Mouse (Mus musculus): ENCODE results near the gene Hoxa3. TPM values are rescaled to one million over a fixed set of nuclear protein-coding genes. Genes with fewer than 3 reads are reported as not detected.

Gene Hoxa3
- polyA plus RNA-seq, 1 experiment from 2014 or later, result 0.66 TPM

DNA sequence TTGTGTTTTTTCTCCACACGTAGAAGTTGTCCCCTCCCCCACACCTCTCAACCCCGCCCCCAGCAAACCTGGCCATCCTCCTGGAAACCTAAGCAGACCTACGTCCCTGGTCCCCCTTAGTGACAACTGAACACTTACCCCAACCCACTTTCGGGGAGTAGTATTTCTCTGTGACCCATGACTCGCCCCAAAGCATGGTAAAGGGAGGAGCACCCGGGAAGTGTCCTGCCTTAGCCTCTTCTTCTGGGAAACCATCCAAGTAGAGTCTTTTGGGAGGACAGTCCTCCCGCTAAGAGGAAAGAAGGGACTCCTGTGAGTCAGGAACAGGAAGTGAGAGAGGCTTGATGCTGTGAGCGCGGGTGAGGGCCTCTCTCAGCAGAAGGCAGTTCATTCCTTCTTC, 53.2 kb downstream of the Hoxa3 start:
- Histone ChIP-seq H3K4me3 (peak overlapping the region; percentile 78), H3K27me3 (replicated peaks; ENCODE audit: low read depth, poor library complexity, severe bottlenecking) (peaks cover 100% of the 10 kb centered on the region), H3K9me3 (no peaks in the 10 kb centered on the region), H3K4me1 (peaks cover 30% of the 10 kb centered on the region), H3K36me3 (replicated peaks) (no peaks in the 10 kb centered on the region), H3K27ac (replicated peaks) (peak overlapping the region; percentile 75)
- 1% methylated on average over 9 of the region's 9 CpGs for WGBS
- DNase-seq (ENCODE audit: low spot score), result peak; percentile 28

DNA sequence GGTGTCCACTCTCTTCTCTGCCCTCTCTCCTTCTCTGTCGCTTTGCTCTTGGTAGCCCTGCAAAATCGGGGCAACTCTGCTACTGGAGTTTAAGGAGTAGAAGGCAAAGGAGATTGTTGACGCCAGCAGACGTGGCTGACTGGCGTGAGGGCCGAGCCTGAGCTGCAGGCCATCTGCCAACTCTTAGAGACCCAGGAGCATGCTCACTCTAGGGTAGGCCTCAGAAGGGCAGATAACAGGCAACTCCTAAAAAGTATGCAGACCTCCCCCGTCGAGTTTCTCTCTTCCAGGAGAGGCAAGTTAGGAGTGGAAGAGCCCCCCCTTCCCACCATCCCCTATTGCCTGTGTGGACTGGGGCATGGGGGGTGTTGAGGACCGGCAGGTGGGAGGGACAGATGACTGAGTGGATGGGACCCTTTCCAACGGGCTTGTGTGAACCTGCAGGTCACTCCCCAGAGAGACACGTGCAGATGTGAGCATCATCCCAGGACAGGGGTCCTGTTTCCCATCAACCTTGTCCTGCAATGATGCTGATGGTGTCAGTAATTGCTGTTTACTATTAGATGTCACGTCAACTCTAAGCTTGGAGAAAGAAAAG, 53.9 kb downstream of the Hoxa3 start:
- H3K9me3 ChIP-seq, result no peaks in the 10 kb centered on the region
- peak overlapping the region; percentile 78 for H3K27ac ChIP-seq (replicated peaks)
- DNase-seq (ENCODE audit: low spot score), result peak; percentile 45
- H3K27me3 ChIP-seq (replicated peaks; ENCODE audit: low read depth, poor library complexity, severe bottlenecking), result peaks cover 100% of the 10 kb centered on the region
- H3K4me3 ChIP-seq, result peak overlapping the region; percentile 78
- 1% methylated on average over 12 of the region's 12 CpGs for WGBS
- H3K36me3 ChIP-seq (replicated peaks), result no peaks in the 10 kb centered on the region
- H3K4me1 ChIP-seq, result peaks cover 30% of the 10 kb centered on the region

DNA sequence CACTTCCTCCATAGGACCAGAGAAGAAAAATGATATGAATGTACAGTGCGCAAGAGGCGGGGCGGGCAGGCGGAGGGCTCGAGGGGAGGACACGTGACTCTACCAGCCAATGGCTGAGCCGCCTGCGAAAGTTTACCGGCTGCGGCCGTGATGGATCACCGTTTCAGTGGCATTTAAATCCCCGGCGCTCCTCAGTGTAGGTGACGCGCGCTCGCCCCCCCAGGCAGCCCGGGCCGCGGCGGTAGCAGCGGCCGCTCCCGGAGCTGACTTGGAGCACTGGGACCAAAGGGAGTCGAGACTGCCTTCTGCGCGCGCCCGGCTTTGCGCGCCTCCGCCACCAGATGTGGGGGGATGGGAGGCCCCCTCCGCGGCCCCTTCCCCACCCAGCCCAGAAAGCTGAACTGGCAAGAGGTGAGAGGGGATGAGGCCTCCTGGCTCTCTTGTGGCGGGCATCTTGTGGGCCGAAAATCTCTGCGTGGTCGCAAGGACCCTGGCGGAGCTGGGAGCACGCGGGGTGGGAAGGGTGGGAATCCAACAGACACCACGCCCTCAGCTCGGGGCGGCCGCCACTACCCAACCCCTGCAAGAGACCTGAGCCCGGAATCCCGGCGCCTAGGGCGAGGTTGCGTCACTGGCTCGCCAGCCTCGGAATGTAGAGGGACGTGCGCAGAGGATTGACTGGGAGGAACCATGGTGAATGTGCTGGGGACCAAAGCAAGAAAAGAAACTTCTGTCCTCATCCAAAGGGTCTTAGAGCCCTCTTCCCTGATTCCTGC, 54.7 kb downstream of the Hoxa3 start, which contains the start of gene Hoxa1:
Gene Hoxa1 (minus strand): TSS at position 42 of the 776 bp plus-strand sequence.
- Histone ChIP-seq H3K4me1 (peaks cover 30% of the 10 kb centered on the region), H3K27ac (replicated peaks) (peak within 1 kb of the TSS; percentile 78), H3K27me3 (replicated peaks; ENCODE audit: low read depth, poor library complexity, severe bottlenecking) (peaks cover 100% of the 10 kb centered on the region), H3K36me3 (replicated peaks) (no peaks in the 10 kb centered on the region), H3K4me3 (peak within 1 kb of the TSS; percentile 78), H3K9me3 (no peaks in the 10 kb centered on the region)
- WGBS, result under 1% methylated on average over 55 of the region's 55 CpGs
- peak; percentile 89 for DNase-seq (ENCODE audit: low spot score)

DNA sequence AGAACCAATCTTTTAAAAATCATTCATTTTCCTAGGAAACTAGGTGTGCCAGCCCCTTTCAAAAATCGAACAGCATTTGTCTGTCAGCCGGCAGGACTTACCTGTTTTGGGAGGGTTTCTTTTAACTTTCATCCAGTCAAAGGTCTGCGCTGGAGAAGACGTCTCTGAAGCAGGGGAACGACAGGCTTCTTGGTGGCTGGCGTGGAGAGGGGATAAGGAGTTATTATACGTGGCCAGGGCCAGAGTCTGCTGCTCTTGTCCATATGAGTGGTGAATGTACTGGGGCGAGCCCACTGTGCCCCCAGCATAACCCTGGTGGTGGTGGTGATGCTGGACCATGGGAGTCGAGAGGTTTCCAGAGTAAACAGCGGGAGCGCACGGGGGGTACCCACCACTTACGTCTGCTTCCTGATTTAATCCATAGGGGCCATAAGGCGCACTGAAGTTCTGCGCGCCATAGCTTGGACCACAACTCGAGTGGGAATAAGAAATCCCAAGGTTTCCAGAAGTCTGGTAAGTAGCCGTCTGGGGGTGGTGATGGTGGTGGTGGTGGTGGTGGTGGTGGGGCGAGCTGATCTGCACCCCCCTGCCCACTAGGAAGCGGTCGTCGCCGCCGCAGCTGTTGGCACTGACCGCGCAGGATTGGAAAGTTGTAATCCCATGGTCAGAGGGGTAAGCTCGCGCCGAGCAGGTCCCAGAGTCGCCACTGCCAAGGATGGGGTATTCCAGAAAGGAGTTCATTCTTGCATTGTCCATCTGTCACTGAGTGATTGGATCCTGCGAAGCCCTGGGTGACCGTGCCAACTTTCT, 55.5 kb downstream of the Hoxa3 start:
- no peaks in the 10 kb centered on the region for H3K9me3 ChIP-seq
- H3K4me1 ChIP-seq, result peaks cover 30% of the 10 kb centered on the region
- H3K4me3 ChIP-seq, result peak overlapping the region; percentile 78
- WGBS, result under 1% methylated on average over 32 of the region's 32 CpGs
- H3K36me3 ChIP-seq (replicated peaks), result no peaks in the 10 kb centered on the region
- H3K27ac ChIP-seq (replicated peaks), result no peak overlapping the region
- DNase-seq (ENCODE audit: low spot score), result peak; percentile 41
- H3K27me3 ChIP-seq (replicated peaks; ENCODE audit: low read depth, poor library complexity, severe bottlenecking), result peaks cover 100% of the 10 kb centered on the region

DNA sequence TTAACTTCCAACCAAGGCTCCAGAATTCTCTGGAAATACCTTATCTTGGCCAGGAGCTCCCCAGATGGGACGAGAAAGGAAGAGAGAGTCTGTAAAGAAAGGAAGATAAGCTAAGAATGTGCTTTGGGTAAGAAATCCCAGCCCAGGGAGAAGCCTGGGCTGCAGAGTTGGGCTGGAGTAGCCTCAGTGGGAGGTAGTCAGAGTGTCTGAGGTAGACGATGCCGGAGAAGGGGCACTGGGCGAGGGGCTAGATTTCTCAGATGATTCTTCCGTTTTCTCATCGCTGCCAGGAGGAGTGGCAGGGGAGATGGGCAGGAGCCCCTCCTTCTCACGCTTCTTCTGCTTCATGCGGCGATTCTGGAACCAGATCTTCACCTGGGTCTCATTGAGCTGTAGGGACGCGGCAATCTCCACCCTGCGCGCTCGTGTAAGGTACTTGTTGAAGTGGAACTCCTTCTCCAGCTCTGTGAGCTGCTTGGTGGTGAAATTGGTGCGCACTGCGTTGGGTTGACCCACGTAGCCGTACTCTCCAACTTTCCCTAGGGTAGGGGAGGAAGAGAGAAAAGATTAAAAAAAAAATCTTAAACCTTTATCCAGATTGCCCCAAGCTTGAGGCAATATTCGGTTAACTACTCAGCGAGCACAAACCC, 56.5 kb downstream of the Hoxa3 start:
- H3K36me3 ChIP-seq (replicated peaks), result no peaks in the 10 kb centered on the region
- no peak overlapping the region for H3K27ac ChIP-seq (replicated peaks)
- no peaks in the 10 kb centered on the region for H3K9me3 ChIP-seq
- under 1% methylated on average over 20 of the region's 20 CpGs for WGBS
- H3K4me3 ChIP-seq, result 0 out of 2 replicates have a peak overlapping the region, but pooled peaks have one; percentile 5
- DNase-seq (ENCODE audit: low spot score), result peak; percentile 38
- peaks cover 30% of the 10 kb centered on the region for H3K4me1 ChIP-seq
- peaks cover 100% of the 10 kb centered on the region for H3K27me3 ChIP-seq (replicated peaks; ENCODE audit: low read depth, poor library complexity, severe bottlenecking)

DNA sequence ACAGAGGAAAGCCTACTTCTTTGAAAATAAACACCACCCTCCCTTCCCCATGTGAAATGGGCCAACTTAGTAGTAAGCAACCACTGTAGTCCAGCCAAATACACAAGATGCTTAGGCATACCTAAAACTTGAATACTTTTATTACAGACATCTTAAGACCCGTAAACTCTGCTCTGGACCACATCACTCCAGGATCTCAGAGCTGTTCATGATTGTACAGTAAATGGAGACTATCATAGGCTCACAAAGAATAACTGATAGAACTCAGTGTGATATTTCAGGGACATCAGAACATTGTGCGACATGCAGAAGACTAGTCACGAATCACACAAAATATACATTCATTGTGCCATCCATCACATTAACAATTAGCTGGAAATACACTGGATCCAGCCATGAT, 57.7 kb downstream of the Hoxa3 start:
- Histone ChIP-seq H3K9me3 (no peaks in the 10 kb centered on the region), H3K4me3 (no peak overlapping the region), H3K27me3 (replicated peaks; ENCODE audit: low read depth, poor library complexity, severe bottlenecking) (peaks cover 100% of the 10 kb centered on the region), H3K4me1 (peaks cover 31% of the 10 kb centered on the region), H3K36me3 (replicated peaks) (no peaks in the 10 kb centered on the region), H3K27ac (replicated peaks) (no peak overlapping the region)
- WGBS, result 38% methylated on average over 3 of the region's 3 CpGs
- DNase-seq (ENCODE audit: low spot score), result no peak

DNA sequence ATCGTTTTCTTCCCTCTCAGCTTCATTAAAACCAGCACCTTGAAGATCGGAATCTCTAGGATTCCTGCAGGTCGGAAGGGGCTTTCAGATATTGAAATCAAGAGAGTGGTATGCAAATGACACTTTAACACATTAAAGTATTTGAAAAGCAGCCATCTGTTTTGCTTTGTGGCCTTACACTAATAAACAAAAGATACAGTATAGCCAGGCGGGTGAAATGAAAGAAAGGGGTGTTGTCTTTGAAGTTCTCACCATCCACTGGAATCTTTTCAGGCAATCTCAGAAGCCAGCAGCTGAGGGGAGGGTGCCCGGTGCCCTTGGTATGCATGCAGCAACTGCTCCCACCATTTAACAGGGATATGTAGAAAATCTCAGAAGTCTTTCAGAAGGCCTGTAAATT, 59.1 kb downstream of the Hoxa3 start:
- WGBS, result 4% methylated on average over 5 of the region's 5 CpGs
- peak; percentile 14 for DNase-seq (ENCODE audit: low spot score)
- no peak overlapping the region for H3K27ac ChIP-seq (replicated peaks)
- peaks cover 100% of the 10 kb centered on the region for H3K27me3 ChIP-seq (replicated peaks; ENCODE audit: low read depth, poor library complexity, severe bottlenecking)
- H3K4me3 ChIP-seq, result no peak overlapping the region
- no peaks in the 10 kb centered on the region for H3K36me3 ChIP-seq (replicated peaks)
- peaks cover 19% of the 10 kb centered on the region for H3K4me1 ChIP-seq
- no peaks in the 10 kb centered on the region for H3K9me3 ChIP-seq

DNA sequence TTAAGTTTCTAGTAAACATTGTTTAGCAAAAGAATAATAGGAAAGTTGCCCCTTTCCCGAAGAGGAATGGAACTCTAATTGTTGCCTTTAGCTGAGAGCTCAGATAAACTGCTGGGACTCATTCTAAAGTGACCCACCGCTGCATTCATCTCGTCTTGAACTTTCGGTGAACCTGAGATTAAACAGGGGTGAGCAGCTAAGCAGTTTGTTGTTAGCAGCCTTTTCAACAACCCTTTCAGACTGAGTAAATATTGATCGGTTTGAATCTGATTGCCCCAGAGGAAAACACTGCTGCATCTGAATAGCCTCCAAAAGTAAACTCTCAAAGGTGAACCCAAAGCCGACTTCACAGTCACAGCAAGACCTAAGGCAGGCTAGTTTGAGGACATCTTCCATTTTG, 59.9 kb downstream of the Hoxa3 start:
- Histone ChIP-seq H3K36me3 (replicated peaks) (no peaks in the 10 kb centered on the region), H3K4me1 (peaks cover 11% of the 10 kb centered on the region), H3K27me3 (replicated peaks; ENCODE audit: low read depth, poor library complexity, severe bottlenecking) (peaks cover 100% of the 10 kb centered on the region), H3K27ac (replicated peaks) (no peak overlapping the region), H3K4me3 (no peak overlapping the region), H3K9me3 (no peaks in the 10 kb centered on the region)
- under 1% methylated on average over 6 of the region's 6 CpGs for whole genome bisulfite sequencing
- DNase-seq (ENCODE audit: low spot score), result peak; percentile 27

DNA sequence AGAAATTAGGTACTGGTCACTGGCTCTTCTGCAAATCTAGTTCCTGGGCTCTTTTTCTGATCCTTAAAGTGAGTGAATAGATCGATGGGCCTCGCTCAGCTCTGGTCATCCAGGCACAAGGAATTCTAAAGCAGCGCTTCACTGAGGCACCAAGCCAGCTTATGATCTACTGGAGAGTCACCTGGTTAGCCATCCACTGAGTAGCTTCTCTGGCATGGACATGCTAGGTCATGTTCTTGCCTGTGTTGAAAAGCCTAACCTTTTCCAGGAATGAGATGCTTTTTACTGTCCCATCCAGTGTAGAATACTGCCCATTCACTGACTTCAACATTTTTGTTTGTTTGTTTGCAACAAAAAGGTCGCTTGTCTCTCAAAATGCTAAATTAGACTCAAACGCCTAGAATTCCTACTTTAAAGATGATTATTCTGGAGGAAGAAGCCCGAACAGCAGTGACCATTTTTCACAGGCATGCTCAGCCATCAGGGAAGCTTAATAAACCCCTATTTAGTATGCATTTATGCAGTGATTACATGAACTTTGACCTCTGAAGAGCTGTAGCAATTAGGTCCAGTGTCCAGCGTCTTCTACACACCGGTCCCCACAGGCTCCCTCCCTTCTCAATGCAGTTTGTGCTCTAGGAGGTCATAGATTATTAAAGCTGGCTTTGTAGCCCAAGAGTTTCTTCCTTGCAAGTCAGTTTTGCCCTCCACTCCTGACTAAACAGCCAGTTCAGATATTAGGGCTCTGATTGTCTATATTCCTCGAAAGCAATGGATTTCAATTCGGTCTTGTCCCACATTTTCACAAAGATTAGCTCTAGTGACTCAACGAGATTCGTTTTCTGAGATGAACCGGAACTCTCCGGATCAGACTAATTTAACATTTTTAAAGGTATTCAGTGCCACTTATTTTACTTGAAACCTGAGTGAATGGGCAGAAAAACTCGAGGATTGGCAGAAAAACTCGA, 60.6 kb downstream of the Hoxa3 start:
- Histone ChIP-seq H3K4me1 (peaks cover 5% of the 10 kb centered on the region; the same call in 1 of the 2 replicates), H3K9me3 (no peaks in the 10 kb centered on the region), H3K27ac (replicated peaks) (no peak overlapping the region), H3K4me3 (no peak overlapping the region), H3K36me3 (replicated peaks) (no peaks in the 10 kb centered on the region), H3K27me3 (replicated peaks; ENCODE audit: low read depth, poor library complexity, severe bottlenecking) (peaks cover 100% of the 10 kb centered on the region)
- peak; percentile 18 for DNase-seq (ENCODE audit: low spot score)
- WGBS, result 2% methylated on average over 16 of the region's 16 CpGs

DNA sequence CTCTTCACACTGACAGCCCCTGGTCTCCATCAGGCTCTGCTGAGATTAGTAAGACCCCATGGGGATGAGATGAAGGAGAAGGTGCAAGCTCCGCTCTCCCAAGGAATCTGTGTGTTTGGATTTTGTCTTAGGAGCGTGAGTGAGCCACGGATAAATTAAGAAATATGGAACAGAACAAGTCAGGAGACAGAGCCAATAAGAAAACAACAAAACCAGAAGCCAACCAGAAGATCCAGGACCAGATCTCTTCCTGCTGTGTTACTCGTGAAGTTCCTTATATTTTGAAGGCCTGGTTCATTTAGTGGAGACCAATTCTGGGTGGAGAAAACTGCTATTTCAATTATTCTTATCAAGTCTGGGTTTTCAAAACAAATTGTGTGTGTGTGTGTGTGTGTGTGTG, 61.6 kb downstream of the Hoxa3 start:
- no peak overlapping the region for H3K4me3 ChIP-seq
- WGBS, result 7% methylated on average over 4 of the region's 4 CpGs
- peak; percentile 14 for DNase-seq (ENCODE audit: low spot score)
- H3K9me3 ChIP-seq, result no peaks in the 10 kb centered on the region
- H3K4me1 ChIP-seq, result peaks cover 5% of the 10 kb centered on the region; the same call in 1 of the 2 replicates
- H3K27me3 ChIP-seq (replicated peaks; ENCODE audit: low read depth, poor library complexity, severe bottlenecking), result peaks cover 100% of the 10 kb centered on the region
- no peak overlapping the region for H3K27ac ChIP-seq (replicated peaks)
- H3K36me3 ChIP-seq (replicated peaks), result no peaks in the 10 kb centered on the region

DNA sequence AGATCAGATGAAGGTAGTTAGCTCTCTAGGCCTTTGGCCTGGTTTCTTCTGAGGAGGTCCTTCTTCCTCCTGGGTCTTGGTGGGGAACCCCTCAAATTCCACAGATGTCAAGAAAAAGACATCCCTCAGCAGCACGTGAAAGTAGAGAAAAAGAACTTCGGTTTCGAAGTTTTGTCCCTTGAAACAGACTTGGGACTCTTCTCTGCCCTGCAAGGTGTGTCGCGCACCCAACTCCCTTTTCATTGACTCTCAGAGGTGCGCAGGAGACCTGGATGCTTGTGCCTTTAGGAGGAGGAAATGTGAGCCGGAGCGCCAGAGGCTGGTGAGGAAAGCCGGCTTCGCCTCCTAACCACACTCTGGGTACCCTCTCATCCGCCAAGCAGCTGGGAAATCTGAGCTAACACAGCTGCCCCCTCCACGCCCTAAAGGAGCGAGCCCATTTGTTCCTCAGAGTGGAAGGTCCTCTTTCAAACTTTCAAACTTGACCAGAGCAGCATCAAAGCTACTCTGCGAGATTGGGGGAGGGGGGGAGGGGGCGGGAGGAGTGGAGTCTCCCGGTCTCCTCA, 62.7 kb downstream of the Hoxa3 start:
- H3K9me3 ChIP-seq, result no peaks in the 10 kb centered on the region
- no peak overlapping the region for H3K27ac ChIP-seq (replicated peaks)
- no peak overlapping the region for H3K4me3 ChIP-seq
- DNase-seq (ENCODE audit: low spot score), result peak; percentile 62
- no peaks in the 10 kb centered on the region for H3K36me3 ChIP-seq (replicated peaks)
- H3K27me3 ChIP-seq (replicated peaks; ENCODE audit: low read depth, poor library complexity, severe bottlenecking), result peaks cover 100% of the 10 kb centered on the region
- 3% methylated on average over 16 of the region's 16 CpGs for WGBS
- peaks cover 5% of the 10 kb centered on the region; the same call in 1 of the 2 replicates for H3K4me1 ChIP-seq

All from embryonic facial prominence, embryonic 10.5 days (tissue).